Mouse (Mus musculus): ENCODE data around the gene Klhl35.

- no peak for TF ChIP-seq GATA1 (IDR thresholded peaks at IDR 0.05; ENCODE audit: borderline replicate concordance, low read length)
- no peak for TF ChIP-seq FLI1 (IDR thresholded peaks at IDR 0.05; ENCODE audit: low read length)
These were observed 37.0 kb upstream of the Klhl35 start for GRCm38 (mm10) chr7:99428836-99429235.

Measured in megakaryocyte, embryonic 14.5 days (primary cell).